Mouse (Mus musculus) right cerebral cortex, postnatal 4 days (tissue): ENCODE measurements around the gene Ksr2.
"Not testable (repeated sequence)": the region's sequence is repeated elsewhere in the genome, so short reads cannot be mapped to it uniquely, and the experiment has no call there.

Source experiments
- DNase-seq: peaks from one replicate; pipeline ENCODE4 v3.0.0-alpha.2; 2022

Ksr2 gene

GRCm38 (mm10) chr5:117413507-117414501 lies at the start of gene Ksr2:
Gene Ksr2 (plus strand): TSS chr5:117414000.
- DNase-seq, result peak; percentile 74

GRCm38 (mm10) chr5:117364821-117365220 lies 49.0 kb upstream of the Ksr2 start:
- DNase-seq, result no peak

GRCm38 (mm10) chr5:117365904-117366561 lies 47.8 kb upstream of the Ksr2 start:
- DNase-seq, result no peak

GRCm38 (mm10) chr5:117367206-117367605 lies 46.6 kb upstream of the Ksr2 start:
- no peak for DNase-seq

- DNase-seq, result no peak
Observed at GRCm38 (mm10) chr5:117370592-117370991, 43.2 kb upstream of the Ksr2 start.

GRCm38 (mm10) chr5:117373418-117373817 lies 40.4 kb upstream of the Ksr2 start:
- DNase-seq, result no peak

GRCm38 (mm10) chr5:117374372-117375049 lies 39.3 kb upstream of the Ksr2 start:
- DNase-seq, result no peak

GRCm38 (mm10) chr5:117376331-117376761 lies 37.5 kb upstream of the Ksr2 start:
- no peak for DNase-seq

GRCm38 (mm10) chr5:117377731-117378130 lies 36.1 kb upstream of the Ksr2 start:
- not testable (repeated sequence) for DNase-seq

- DNase-seq, result no peak
Observed at GRCm38 (mm10) chr5:117380199-117380598, 33.6 kb upstream of the Ksr2 start.

GRCm38 (mm10) chr5:117381785-117382184 lies 32.0 kb upstream of the Ksr2 start:
- no peak for DNase-seq

- DNase-seq, result no peak
Observed at GRCm38 (mm10) chr5:117383198-117383597, 30.6 kb upstream of the Ksr2 start.

GRCm38 (mm10) chr5:117388296-117388751 lies 25.5 kb upstream of the Ksr2 start:
- peak; percentile 53 for DNase-seq

GRCm38 (mm10) chr5:117388877-117389276 lies 24.9 kb upstream of the Ksr2 start, which contains the start of gene Rfc5:
Gene Rfc5 (minus strand): TSS chr5:117389047.
- peak; percentile 90 for DNase-seq

- no peak for DNase-seq
Observed at GRCm38 (mm10) chr5:117390895-117391294, 22.9 kb upstream of the Ksr2 start.

GRCm38 (mm10) chr5:117395834-117396233 lies 18.0 kb upstream of the Ksr2 start:
- no peak for DNase-seq

GRCm38 (mm10) chr5:117396596-117397014 lies 17.2 kb upstream of the Ksr2 start:
- DNase-seq, result no peak

GRCm38 (mm10) chr5:117397371-117397770 lies 16.4 kb upstream of the Ksr2 start:
- DNase-seq, result no peak

GRCm38 (mm10) chr5:117398007-117398550 lies 15.7 kb upstream of the Ksr2 start:
- DNase-seq, result no peak

GRCm38 (mm10) chr5:117399281-117399680 lies 14.5 kb upstream of the Ksr2 start:
- no peak for DNase-seq

GRCm38 (mm10) chr5:117403609-117404008 lies 10.2 kb upstream of the Ksr2 start:
- no peak for DNase-seq

GRCm38 (mm10) chr5:117404671-117405070 lies 9.1 kb upstream of the Ksr2 start:
- DNase-seq, result not testable (repeated sequence)

GRCm38 (mm10) chr5:117408216-117408615 lies 5.6 kb upstream of the Ksr2 start:
- DNase-seq, result peak; percentile 51
